Mouse (Mus musculus) gonadal fat pad, adult 2 months (tissue): Measurements from ENCODE around the gene Faim. TPM values are rescaled to one million over a fixed set of nuclear protein-coding genes. Genes with fewer than 3 reads are reported as not detected.

Source experiments
- DNase-seq: peaks from one replicate; pipeline ENCODE4 v3.0.0-alpha.2; 2012; ENCODE audit warnings: low read depth
- polyA plus RNA-seq: library from polyadenylated mRNA; depleted of rRNA; stranded (reverse); fragments of >200 nt; gene quantifications from 2 replicates; pipeline ENCODE4 v1.2.3, GENCODE M21; 2012

Gene Faim
- polyA plus RNA-seq, 1 experiment: 5.7 TPM

DNA sequence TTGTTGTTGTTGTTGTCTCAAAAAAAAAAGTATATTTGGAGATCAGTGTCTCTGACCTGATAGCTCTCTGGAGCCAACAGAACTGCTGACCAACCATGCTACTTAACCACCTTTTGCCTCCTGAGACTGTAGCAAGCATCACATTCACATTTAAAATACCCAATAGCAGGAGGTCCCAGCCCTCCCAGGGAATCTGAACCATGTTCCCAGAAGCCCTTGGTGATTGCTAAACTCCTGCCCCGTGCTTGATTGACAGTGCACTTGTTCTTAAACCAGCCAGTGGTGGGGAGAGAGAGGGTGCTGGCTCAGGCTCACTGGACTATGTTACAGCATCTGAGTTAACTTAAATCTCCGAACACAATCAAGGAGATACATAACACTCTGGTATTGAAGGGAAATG is 11.3 kb upstream of the Faim start:
- DNase-seq: no peak

DNA sequence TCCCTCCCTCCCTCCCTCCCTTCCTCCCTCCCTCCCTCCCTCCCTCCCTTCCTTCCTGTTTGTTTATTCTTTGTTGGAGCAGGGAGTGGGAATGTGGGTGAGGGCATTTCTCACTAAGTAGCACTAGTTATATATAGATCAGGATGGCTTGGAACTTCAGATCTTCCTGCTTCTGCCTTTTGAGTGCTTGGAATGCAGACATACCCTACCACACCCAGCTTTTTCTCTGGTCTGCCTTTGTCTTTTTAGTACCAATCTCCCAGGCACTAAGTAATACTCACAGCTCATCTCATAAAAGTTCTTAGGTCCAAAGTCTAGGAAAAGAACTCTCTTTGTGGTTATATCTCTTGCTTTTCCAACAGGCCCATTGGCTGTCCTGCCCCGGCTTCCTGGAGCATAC is 10.1 kb upstream of the Faim start:
- DNase-seq: no peak

DNA sequence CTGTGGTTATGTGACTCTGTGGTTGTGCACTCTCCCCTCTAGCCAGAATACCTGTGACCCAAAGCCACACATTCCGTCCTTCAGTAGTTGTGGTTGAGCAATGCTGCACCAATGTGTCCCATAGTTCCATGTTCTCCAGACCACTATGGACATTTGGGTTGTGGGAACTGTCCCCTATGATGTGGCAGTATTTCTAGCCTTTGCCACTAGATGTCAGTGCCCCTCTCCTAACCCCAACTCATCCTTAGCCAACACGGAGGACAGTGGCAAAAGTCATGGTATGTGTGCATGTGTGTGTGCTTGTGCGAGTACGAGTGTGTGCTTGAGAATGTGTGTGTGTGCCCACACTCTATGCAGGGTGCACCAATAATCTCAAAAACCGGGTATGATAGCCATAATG is 9.7 kb upstream of the Faim start:
- DNase-seq: no peak

DNA sequence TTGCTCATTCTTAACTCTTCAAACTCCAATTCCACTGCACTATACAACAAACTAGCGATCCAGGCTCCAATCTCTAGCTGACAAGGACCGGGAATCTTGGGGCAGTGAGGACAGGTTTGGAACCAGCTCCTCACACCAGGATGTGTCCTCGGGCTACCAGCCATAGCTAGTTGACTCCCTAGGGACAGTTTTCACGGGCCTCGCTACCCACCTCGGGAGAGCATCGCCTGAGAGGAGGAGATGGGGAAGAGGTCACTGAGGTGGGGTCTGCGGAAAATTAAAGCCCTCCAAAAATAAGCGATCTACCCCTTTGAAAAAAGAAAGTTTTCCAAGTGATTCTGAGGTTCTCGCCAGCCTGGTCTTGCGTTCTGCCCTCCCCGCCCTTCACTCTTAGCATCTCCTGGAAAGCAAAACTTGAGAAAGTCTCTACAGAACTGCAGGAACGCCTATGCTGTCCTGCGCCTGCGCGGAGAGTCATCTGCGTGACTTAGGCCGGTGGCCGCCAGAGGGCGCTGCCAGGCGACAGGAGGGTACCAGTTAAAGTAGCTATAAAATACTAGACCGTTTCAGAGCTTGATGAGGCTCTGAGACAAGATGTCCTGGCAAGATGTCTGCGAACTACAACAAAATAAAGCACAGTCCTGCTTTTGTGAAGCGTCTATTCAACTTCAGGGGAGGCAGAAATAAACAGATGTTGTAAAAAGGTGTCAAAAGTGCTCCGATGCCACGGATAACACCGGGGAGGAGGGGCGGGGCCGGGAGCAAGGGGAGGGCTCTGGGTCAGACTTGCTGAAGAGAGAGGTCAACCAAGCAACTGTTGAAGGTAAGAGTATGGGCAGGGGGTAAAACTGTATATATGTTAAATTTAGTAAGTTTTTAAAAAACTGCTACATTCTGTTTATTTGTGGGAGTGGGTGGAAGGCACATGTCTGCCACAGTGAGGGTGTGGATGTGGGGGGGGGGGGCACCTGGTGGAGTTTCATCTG is 6.4 kb upstream of the Faim start:
- DNase-seq: no peak

DNA sequence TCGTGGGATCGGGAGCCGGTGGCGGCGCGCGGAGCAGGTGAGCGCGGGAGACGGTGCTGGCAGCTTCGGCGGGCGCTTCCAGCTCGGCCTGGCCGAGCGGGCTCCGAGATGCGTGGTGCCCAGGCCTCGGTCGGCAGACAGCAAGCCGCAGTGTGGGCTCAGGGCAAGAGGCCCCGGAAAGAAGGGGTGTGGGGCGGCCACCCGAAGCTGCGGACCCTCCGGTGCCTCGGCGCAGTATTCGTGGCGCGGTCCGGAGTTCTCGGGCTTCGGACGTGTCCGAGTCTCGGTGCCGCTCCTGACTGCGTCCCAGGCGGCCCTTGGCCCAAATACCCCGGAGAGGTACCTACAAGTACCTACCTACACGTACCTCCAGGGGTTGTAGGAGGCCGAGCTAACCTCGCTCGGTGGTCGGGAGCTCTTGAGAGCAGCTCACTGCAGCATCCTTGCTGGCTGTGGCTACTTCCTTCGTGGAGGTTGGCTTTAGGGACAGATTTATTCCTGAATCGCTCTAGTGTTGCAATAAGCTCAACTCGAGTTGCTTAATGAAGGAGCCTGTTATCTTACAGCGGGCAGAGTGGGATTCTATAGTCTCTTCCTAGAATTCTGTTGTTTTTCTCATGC is 413 bp downstream of the Faim start:
- no peak for DNase-seq

DNA sequence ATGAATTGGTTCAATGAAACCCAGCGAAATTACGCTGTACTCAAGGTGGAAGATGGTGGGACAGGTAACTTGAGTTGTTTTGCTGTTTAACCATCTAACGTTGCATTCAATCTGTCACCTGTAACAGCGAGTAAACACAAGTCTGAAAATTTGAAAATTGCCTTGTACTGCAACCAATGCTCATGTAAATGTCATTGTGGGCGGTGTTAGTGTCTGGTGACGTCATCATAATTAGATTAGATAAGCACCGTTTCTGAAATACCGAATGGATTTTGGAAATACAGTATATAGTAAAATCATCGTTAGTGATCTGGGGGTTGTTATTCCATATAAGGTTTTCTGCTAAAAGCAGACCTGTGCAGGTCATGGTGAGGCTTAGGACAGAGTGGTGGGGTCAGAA is 958 bp downstream of the Faim start:
- DNase-seq: no peak

DNA sequence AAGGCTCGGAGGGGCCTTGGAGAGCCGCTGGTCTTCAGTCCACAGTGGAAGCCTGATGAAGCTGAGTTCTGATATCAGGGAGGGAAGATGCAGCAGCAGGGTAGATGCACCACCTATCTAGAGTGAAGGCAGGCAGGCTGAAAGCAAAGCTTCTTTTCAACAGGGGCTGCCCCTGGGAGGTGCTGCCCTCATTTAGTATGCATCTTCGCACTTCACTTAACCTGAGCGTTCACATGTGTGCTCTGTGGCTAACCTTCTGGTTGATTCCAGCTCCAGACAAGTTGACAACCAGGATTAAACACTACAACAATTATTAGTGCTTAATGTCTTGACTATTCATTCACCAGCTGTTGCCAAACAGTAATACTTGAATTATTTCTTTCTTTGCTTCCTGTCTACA is 7.9 kb downstream of the Faim start:
- DNase-seq: no peak

DNA sequence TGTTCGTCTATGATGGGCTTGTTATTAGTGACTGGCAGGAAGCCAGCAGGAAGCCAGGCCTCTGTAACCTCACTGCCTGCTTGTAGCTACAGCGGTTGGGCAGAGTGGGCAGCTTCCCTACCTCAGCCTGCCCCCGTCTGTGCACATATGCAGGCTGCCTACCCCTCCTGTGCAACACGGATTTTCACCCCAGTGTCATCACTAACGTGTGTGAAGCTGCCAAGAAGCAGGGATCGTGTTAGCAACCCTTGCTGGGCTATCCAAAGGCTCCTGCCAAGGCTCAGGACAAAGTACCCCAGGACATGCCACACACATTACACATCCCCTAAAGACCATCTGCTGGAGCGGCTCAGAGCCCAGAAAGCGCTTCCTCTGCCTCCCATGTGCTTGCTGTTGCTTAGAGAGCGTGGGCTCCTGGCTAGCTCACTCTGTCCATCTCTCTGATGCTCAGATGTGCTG is 13.7 kb downstream of the Faim start:
- no peak for DNase-seq

DNA sequence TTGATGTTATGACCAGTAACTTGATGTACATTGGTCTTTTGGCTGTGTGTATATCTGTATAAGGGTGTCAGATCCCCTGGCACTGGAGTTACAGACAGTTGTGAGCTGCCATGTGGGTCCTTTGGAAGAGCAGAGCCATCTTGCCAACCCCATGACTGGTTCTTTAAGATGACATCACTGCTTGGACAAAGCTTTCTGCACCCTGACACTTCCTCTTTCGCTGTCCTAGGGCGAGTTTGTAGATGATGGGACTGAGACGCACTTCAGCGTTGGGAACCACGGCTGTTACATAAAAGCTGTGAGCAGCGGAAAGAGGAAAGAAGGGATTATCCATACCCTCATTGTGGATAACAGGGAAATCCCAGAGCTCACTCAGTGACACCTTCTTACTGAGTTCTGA is 15.2 kb downstream of the Faim start:
- no peak for DNase-seq

DNA sequence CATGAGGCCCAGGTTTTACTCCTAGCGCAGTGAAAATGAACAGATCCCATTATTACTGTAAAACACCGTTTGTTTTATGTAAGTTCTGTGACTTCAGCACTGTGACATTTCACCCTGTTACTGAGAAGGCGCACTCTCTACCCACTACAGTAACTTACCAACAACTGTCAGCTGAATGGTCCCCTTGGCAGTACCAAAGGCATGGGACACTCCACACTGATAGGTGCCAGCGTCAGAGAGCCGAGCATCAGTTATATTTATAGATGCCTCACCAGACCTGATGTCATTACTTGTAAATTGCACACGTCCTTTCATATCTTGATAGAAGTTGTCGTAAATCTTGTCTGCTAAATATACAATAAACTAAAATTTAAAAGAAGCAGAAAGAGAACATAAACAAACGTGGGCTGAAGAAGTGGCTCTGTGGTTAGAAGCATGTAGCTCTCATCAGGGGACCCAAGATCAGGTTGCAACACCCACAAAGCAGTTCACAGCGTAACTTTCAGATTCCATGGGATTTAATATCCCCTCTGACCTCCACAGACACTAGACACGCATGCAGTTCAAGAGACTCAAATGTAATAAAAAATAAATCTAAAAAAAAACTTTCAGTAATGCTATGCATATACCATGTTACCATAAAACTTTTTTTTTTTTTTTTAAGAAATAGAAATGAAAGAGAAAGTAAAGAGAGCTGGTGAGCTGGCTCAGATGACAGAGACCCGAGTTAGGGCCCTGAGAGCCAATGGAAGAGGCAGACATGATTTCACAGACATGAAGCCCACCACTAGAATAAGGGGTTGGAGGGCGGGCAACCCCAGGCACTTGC is 23.1 kb downstream of the Faim start:
- DNase-seq: no peak

DNA sequence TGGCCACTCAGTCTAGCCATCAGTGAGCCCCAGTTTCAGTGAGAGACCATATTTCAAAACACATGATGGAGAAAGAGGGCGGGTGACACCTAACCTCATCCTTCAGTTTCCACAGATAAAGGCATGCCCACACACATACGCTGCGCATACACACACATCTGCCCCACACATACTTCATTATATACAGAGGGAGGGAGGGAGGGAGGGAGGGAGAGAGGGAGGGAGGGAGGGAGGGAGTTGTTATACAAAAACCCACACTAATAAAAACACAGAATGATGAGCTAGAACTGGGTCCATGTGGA is 23.7 kb downstream of the Faim start:
- DNase-seq: no peak

DNA sequence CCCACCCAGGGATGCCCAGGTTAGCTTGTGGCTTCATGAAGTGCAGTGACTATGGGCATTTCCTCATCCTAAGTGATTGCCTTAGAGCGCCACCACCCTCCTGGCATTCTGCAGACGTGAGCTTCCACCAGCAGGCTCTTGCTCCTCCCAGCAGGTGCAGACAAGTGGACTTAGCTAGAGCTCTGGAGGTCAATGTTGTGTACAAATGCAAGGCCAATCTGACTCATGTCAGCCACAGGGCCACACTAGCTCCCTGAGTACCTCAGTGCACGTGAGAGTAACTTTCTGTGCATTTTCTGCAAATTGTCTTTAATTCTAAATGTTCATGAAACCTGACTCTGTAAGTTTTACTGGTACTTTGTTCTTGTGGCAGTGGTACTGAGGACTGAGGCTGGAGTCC is 30.1 kb downstream of the Faim start:
- no peak for DNase-seq

DNA sequence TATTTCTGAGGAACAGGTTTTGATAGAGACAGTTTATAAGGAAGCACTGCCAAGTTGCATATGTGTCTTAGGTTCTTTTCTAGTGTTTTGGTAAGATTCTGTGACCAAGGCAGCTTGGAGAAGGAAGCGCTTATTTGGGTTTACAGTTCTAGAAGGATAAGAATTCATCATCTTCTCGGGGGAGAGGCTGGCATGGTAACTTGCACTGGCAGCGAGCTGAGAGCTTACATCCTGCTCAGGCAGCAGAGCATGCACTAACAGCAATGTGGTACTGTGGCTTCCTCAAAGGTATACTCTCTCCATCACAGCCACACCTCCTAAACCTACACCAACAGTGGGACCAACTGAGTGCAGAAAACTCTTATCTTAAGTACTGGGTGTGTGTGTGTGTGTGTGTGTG is 30.6 kb downstream of the Faim start:
- DNase-seq: no peak

DNA sequence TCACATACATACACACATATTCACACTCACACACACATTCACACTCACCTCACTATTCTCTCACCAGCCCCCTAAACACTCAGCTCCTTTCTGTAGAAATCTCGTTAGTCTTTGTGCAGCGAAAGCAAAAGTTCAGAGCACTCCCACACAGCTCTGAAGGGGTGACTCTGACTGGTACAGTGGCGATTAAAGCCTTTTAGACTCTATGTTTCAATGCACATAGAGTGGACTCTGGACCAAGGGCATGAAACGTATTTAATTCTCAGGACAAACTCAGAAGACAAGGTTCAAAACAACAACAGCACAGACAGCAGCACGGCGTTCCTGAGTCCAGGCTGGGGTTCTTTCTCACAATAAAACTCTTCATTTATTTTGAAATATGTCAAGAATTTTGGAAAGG is 31.5 kb downstream of the Faim start:
- no peak for DNase-seq

DNA sequence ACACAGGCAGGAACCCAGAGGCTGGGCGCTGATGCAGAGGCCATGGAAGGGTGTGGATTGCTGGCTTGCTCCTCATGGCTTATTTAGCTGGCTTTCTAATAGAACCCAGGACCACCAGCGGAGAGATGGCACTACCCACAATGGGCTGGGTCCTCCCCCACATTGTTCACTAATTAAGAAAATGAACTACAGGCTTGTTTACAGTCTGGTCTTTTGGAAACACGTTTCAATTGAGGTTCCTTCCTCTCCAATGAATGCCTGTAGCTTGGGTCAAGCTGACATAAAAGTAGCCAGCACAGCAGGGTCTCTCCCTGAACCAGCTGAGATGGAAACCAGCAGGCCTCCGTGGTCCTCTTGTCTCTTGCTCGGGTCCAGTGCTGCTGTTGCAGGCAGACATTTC is 35.0 kb downstream of the Faim start:
- no peak for DNase-seq

DNA sequence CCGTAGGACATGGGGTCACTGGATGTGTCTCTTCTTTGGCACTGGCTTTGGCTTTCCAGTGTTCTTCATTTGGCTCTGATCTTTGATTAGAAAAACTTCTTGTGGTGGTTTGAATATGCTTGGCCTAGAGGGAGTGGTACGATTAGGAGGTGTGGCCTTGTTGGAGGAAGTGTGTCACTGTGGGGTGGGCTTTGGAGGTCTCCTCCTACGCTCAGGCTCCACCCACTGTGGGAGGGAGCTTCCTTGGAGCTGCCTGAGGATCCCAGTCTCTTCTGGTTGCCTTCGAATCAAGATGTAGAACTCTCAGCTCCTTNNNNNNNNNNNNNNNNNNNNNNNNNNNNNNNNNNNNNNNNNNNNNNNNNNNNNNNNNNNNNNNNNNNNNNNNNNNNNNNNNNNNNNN is 35.6 kb downstream of the Faim start:
- DNase-seq: no peak

DNA sequence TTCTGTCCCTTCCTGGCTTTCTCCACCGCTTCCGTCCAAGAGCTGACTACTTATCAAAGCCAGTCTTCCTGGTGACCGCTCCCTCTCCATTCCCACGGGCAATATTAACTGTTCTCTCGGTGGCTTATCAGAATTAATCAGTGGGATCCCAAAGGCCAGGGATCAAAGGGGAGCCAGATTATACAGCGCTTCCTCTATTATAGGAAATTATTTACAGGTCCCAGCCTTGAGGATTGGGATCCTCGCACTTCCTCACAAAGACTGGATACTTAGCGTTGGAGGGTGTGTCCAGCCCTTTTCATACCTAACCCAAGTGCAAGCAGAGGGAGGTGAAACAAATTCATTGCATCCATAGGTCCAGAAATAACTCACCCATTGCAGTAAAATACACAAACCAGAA is 45.9 kb downstream of the Faim start:
- no peak for DNase-seq

DNA sequence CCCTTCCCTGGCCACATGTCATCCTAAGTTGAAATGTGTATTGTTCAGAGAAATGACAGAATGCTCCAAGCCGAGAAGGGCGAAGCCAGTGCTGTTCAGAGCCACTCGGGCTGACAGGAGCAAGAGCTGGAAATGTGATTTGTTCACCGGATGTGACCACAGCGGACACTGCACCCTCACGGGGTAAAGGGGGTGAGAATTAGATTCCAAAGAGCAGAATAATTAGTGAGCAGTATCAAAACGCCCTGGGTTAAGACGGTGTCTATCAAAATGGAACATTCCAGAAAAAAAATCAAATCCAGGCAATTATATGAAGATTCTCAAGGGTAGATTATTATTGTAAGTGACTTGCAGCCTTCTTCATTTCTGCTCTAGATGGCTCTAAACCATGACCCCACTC is 47.9 kb downstream of the Faim start:
- no peak for DNase-seq

DNA sequence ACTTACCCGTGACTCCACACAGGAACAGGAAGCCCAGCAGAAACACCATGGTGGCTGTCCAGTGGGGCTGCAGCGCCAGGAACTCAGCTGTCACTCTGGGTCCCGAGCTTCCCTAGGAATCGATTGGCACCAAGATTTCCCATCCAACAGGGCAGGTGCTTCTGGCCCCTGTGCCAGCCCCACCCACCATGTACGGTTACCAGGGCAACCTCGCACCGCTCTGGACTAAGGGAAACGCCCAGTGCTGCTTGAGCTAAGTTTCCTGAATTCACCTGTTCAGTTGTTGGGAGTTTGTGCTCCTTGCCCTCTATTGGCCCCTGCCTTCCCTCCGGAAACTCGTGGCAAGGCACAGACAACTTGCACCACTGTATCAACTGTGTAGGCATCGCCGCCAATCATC is 49.4 kb downstream of the Faim start, which contains the start of gene Gm1123:
Gene Gm1123, minus strand, starts transcription at position 141 of the 400 bp plus-strand sequence.
- DNase-seq: no peak

DNA sequence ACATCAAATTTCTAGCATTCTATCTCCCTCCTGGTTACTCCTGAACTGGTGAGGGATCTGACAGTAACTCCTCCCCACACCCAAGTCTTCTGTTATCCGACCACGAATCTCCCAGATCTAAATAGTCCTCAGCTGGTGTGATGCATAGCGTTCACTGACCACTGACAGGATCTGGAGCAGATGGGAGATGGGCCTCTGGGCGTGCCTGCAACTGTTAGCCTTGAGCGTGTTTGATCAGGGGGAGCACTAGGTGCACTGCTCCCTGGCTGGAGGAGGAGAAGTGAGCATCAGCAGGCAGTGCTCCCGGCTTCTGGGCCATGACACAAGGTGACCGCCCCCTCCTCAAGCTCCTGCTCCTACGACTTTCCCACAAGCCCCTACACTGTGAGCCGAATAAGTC is 55.8 kb downstream of the Faim start:
- DNase-seq: no peak

DNA sequence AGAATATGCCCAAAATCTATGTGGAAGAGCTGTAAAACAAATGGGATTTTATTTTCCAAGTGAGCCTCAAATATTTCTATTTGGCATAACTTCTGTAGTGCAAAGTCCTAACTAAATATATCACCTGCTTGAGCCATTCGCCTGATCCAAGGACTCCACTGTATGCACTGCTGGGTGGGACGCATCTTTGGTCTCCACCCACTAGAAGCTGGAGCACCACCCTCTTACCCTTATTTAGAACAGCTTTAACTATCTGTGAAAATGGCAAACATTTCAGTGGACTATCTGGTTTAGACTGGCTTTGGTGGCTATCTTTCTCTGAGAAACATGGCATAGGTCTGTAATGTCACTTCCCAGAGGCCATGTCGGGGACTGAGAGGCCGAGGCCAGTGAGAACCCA is 56.5 kb downstream of the Faim start:
- DNase-seq: no peak

DNA sequence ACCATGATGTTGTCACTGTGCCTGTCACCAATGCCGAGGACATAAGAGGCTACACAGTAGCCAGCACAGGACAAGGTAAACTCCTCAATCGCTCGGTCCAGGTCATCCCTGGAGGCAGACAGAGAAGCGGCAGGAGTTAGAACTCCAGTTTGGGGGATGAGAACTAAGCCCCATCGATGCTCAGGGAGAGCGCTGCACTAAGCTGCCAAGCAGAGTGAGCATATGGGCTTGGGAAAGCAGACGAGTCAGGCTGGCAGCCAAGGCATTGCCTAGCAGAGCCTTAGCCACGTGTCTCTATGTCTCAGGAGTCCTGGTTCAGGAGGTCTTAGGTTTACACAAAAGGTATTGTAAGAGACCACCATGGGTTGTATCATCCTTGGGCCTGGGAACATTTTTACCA is 58.6 kb downstream of the Faim start:
- no peak for DNase-seq
